In the genomic region with DNA sequence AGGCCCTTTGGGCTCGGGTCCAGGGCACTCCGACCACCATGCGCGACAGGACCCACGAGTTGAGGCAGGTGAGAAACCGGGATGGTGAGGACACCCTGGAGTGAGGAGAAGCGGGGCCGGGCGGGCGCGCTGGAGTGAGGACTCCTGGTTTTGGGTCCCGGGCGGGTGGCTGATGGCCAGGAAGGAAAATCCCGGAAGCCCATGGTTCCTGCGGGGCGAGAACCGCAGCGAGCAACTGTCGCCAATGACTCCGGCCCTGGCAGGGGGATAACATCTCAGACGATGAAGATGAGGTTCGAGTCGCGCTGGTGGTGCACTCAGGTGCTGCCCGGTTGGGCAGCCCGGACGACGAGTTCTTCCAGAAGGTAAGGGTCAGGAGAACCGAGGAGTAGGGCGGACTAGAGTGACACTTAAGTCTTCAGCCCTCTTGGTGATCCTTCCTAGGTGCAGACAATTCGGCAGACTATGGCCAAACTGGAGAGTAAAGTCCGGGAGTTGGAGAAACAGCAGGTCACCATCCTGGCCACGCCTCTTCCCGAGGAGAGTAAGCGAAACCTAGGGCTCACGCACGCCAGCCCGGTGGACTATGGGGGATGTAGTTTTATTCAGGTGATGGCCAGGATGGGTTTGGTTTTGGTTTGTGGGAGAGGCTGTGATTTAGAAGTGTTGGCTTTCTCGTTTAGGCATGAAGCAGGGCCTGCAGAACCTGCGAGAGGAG, we compare ENCODE assay signal across 8 mouse cellular contexts. TPM values are rescaled to one million over a fixed set of nuclear protein-coding genes. Genes with fewer than 3 reads are reported as not detected.
DNase-seq lines count a peak whose midpoint lies in the region; ATAC-seq lines count a peak whose summit lies in the region.

No protein-coding gene starts in this region.

- peak; percentile 82 for DNase-seq in adrenal gland, adult 8-10 months
- DNase-seq in embryo, embryonic 11 days = peak; percentile 88
- DNase-seq in gastrocnemius, postnatal 25 days = peak; percentile 78
- peak; percentile 76 to 91 for DNase-seq in left cerebral cortex, postnatal 25 days (ENCODE audit: low spot score in 2 of 2)
- peak; percentile 67 for DNase-seq in mesoderm, embryonic 11.5 days (ENCODE audit: low read depth, low spot score)
- peak; percentile 83 for DNase-seq in right cerebral cortex, postnatal 25 days
- peak; percentile 81 for DNase-seq in yolk sac, embryonic 10.5 days (ENCODE audit: low spot score)

- peak; percentile 63 for ATAC-seq in inflammation-experienced regulatory T-cells, adult 6 months

- intact Hi-C loops in left cerebral cortex, postnatal 25 days (cut with DNase I) = no loop called here

RNA-seq across cellular contexts. Expression of a gene that starts 17.8 kb away (rescaled TPM):
- total RNA-seq in adrenal gland, adult 8-10 months (2022) = 1 to 10 TPM; 2.9 to 8.5 (median 6.3) TPM
- 1 to 10 TPM in 1 of 2 experiments, under 1 TPM in 1; 0.64 to 1.2 TPM for total RNA-seq in gastrocnemius, postnatal 25 days (2021)
- under 1 TPM in 1 of 3 experiments, not detected in 2; 0.09 TPM for polyA plus RNA-seq in inflammation-experienced regulatory T-cells, adult 6 months (2017; shearing (Covaris generic))
- total RNA-seq in left cerebral cortex, postnatal 25 days (2021) = 100 to 1,000 TPM; 437 to 445 TPM

RNA-seq across cellular contexts. Expression of a gene that starts 18.1 kb away (rescaled TPM):
- total RNA-seq in adrenal gland, adult 8-10 months (2022) = 100 to 1,000 TPM in 3 of 4 experiments, 10 to 100 TPM in 1; 84.9 to 143 (median 113) TPM
- 10 to 100 TPM; 46.4 to 47.2 TPM for total RNA-seq in gastrocnemius, postnatal 25 days (2021)
- 10 to 100 TPM; 38.1 to 69.3 (median 57.4) TPM for polyA plus RNA-seq in inflammation-experienced regulatory T-cells, adult 6 months (2017; shearing (Covaris generic))
- 10 to 100 TPM; 70.5 to 76.0 TPM for total RNA-seq in left cerebral cortex, postnatal 25 days (2021)

RNA-seq across cellular contexts. Expression of a gene that starts 33.9 kb away (rescaled TPM):
- 10 to 100 TPM; 34.2 to 46.2 (median 40.2) TPM for total RNA-seq in adrenal gland, adult 8-10 months (2022)
- 10 to 100 TPM; 11.3 to 11.8 TPM for total RNA-seq in gastrocnemius, postnatal 25 days (2021)
- 10 to 100 TPM; 17.4 to 29.8 (median 23.1) TPM for polyA plus RNA-seq in inflammation-experienced regulatory T-cells, adult 6 months (2017; shearing (Covaris generic))
- total RNA-seq in left cerebral cortex, postnatal 25 days (2021) = 10 to 100 TPM; 28.1 to 30.4 TPM

RNA-seq across cellular contexts. Expression of a gene that starts 34.5 kb away (rescaled TPM):
- 10 to 100 TPM in 2 of 4 experiments, 1 to 10 TPM in 2; 8.0 to 15.1 (median 9.2) TPM for total RNA-seq in adrenal gland, adult 8-10 months (2022)
- 1 to 10 TPM; 2.8 to 4.5 TPM for total RNA-seq in gastrocnemius, postnatal 25 days (2021)
- polyA plus RNA-seq in inflammation-experienced regulatory T-cells, adult 6 months (2017; shearing (Covaris generic)) = 10 to 100 TPM in 2 of 3 experiments, 1 to 10 TPM in 1; 8.6 to 11.1 (median 10.7) TPM
- total RNA-seq in left cerebral cortex, postnatal 25 days (2021) = 10 to 100 TPM; 20.6 to 20.7 TPM

RNA-seq across cellular contexts. Expression of a gene that starts 41.8 kb away (rescaled TPM):
- 10 to 100 TPM; 33.8 to 44.9 (median 41.5) TPM for total RNA-seq in adrenal gland, adult 8-10 months (2022)
- total RNA-seq in gastrocnemius, postnatal 25 days (2021) = 1 to 10 TPM; 4.4 to 9.1 TPM
- polyA plus RNA-seq in inflammation-experienced regulatory T-cells, adult 6 months (2017; shearing (Covaris generic)) = 1 to 10 TPM; 3.6 to 5.5 (median 5.2) TPM
- total RNA-seq in left cerebral cortex, postnatal 25 days (2021) = 1 to 10 TPM; 3.6 to 6.8 TPM

Comparison
In these comparisons a context has a peak if more than half of its experiments do, and no peak if none do; other contexts are left out.
1. Peak in every context shown above with its lines: DNase-seq and ATAC-seq.
2. RNA of a gene that starts 17.8 kb away (total RNA-seq): 437 to 445 TPM in left cerebral cortex, postnatal 25 days; 2.9 to 8.5 TPM in adrenal gland, adult 8-10 months and 0.64 to 1.2 TPM in gastrocnemius, postnatal 25 days; every median in the first group is over 10 times any median in the second.